Mouse (Mus musculus) gastrocnemius, adult 2 months (tissue): ENCODE measurements at regions not wholly inside any gene's neighbourhood (a gene's known extent, or its start where the extent isn't known, plus 50 kb on each side); places are given as distances from the start of the nearest gene placed in this dataset.

ENCODE experiments used
- DNase-seq: peaks from one replicate; pipeline ENCODE4 v3.0.0; 2022
- H3K27ac ChIP-seq: fragments of 200-600 bp; 2 replicates; pipeline ENCODE4 v1.8.1; 2022; ENCODE audit warnings: mild to moderate bottlenecking
- H3K4me3 ChIP-seq: fragments of 200-600 bp; 2 replicates; pipeline ENCODE4 v1.8.1; 2022; ENCODE audit warnings: mild to moderate bottlenecking, moderate library complexity
- CTCF ChIP-seq: fragments of 200-600 bp; IDR thresholded peaks from 2 replicates; pipeline ENCODE4 v1.8.1; 2022; ENCODE audit warnings: antibody characterized with exemption, mild to moderate bottlenecking, moderate library complexity
- intact Hi-C: fragments of 180-260 bp; cut with DNase I; formaldehyde crosslinking; loops from one replicate; pipeline ENCODE4 v1.15.1; 2025

DNA sequence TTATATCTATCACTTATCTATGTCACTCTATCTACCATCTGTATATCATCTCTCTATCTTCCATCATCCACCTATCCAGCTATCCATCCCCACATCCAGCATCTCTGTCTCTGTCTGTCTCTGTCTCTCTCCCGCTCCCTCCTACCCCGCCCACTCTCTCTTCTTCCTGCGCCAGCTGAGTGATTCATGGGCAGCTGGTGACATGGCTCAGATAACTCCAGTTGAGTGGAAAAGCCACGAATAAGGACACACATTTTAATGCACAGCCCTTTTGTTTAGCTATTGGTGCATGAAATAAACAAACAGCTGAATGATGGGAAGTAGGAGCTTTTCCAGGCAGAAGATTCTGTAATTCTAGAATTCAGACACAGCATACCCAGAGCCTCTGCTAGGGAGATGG, 446.3 kb downstream of the Glrx3 start:
- DNase-seq = no peak
- H3K4me3 ChIP-seq = no peak overlapping the region
- no peak for TF ChIP-seq CTCF
- H3K27ac ChIP-seq = no peak overlapping the region
- intact Hi-C loops = no loop called here

DNA sequence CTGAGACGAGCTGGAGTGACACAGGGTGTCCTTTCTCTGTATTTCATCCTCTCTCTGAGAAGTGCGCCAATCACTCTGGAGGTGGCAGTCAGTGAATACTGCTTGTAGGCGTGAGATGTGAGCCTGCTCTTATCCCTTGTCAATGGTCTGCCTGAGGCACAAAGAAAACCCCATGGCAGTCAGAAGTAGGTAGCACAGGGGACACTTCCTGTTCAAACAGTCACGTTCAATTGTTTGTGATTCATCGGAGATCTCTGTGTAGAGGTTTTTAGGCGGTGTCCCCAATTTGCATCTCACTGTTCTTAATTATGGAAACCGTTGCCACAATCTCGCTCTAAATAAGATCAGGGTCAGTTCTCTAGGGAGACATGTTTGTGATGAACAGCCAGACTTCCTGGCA, 447.7 kb downstream of the Glrx3 start:
- DNase-seq = no peak
- no peak for TF ChIP-seq CTCF
- intact Hi-C loops = no loop called here
- no peak overlapping the region for H3K4me3 ChIP-seq
- H3K27ac ChIP-seq = no peak overlapping the region

DNA sequence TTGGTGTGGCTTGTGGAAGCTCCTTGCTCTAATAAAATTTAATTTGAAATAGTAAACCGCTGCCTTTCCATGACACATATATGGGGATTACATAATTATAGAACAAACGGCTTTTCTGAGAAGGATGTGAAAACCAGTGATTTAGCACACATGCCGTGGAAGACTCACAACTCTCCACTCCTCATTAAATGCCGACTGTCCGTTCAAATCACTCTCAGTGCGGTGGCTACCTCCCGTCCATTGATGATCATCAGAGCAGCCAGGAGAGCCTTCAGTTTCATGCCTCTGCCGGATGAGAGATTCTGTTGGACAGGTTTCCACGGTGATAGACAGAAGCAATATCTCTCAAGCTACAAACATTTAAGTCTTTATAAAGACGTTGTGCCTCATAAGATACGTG, 451.3 kb downstream of the Glrx3 start:
- Histone ChIP-seq H3K4me3 (no peak overlapping the region), H3K27ac (no peak overlapping the region)
- intact Hi-C loops = no loop called here
- no peak for DNase-seq
- TF ChIP-seq CTCF = no peak

DNA sequence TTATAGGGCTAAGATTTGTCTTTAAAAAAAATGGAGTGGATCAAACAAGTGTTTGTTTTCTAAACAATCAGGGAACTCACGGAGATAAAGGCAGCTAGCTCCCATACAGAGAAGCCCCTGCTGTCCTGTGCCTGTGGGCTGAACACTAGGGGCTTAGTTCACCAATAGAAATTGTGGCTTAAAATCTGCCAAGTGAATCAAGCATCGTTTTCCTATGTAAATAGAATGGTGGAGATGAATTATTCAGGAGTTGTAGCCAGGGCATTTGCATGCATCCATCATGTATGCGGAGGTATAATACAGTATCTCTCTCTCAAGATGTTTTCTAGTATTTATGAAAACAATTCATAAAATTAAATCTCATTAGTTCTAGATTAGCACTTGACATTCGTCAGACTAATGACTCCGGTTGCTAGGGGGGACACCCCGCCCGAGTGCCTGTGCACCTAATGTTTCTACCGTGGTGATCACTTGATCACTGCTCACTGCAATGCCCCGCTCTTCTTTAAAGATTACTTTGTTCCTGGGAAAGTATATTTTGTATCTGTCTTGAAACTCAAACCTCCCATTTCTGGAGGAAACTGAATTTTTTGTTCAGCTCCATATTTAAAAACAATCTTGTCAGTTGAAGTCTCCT, 469.1 kb downstream of the Glrx3 start:
- TF ChIP-seq CTCF = no peak
- intact Hi-C loops = no loop called here
- Histone ChIP-seq H3K4me3 (no peak overlapping the region), H3K27ac (no peak overlapping the region)
- DNase-seq = no peak

DNA sequence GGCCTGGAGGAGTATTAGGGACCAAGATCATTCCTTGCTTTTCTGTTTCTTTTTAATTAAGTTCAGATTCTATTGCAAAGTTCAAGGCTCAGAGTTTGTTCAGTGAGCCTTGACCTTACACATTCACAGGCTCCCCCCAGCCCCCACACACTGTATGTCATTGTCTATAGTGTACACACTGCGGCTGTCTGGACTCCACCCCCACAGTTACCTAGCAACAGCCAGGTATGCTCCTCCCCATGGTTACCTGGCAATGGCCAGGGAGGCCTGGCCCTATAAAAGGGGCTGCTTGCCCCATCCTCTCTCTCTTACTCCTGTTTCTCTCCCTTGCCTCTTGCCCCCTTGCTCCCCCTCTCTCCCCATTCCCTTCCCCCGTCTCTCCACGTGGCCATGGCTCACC, 472.0 kb downstream of the Glrx3 start:
- no peak overlapping the region for H3K4me3 ChIP-seq
- no peak for TF ChIP-seq CTCF
- no peak overlapping the region for H3K27ac ChIP-seq
- DNase-seq = no peak
- intact Hi-C loops = no loop called here

DNA sequence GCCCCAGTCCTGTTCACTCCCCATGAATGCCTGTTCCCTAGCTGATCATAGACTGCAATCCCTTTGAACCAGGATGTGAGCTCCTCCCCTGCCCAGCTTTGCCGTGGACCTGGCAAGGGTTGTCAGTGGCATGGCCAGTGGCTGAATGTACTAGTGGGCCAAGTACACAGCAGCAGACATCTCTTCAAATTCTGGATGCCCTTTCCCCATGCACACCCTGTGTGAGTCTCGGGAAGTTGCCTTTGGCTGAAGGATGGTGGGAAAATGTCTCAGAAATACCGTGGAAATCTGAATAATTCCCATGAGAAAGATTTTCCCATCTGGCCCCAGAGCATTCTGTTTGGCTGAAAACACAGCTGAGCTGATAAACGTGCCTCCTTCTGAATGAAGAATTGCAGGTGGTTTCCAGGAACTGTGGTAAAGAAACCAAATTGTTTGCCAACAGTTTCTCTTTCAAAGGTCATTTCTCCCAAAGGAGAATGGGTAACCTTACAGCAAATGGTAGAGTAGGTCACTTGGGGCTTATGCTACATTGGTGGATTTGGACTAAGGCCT, 476.2 kb downstream of the Glrx3 start:
- no peak overlapping the region for H3K4me3 ChIP-seq
- intact Hi-C loops = no loop called here
- no peak for TF ChIP-seq CTCF
- no peak for DNase-seq
- H3K27ac ChIP-seq = no peak overlapping the region

DNA sequence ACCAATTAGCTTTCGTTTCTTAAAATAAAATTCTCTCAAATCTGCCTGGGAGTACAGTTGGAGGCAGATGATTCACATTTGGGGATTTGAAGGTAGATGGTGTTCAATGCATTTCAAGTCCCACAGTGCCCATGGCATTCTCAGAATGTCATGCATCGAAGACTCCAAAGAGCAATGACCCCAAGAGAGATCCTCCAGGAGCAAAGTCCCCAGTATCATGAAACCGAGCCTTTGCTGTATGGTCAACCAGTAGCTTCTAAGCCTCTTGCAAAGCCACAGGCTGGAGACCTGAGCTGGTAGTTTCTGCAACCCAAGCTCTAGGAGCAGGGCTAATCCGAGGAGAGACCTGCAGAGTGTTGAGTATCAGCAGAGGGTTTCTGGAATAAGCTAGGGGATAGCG, 477.1 kb downstream of the Glrx3 start:
- no peak for TF ChIP-seq CTCF
- DNase-seq = no peak
- H3K4me3 ChIP-seq = no peak overlapping the region
- intact Hi-C loops = no loop called here
- no peak overlapping the region for H3K27ac ChIP-seq

DNA sequence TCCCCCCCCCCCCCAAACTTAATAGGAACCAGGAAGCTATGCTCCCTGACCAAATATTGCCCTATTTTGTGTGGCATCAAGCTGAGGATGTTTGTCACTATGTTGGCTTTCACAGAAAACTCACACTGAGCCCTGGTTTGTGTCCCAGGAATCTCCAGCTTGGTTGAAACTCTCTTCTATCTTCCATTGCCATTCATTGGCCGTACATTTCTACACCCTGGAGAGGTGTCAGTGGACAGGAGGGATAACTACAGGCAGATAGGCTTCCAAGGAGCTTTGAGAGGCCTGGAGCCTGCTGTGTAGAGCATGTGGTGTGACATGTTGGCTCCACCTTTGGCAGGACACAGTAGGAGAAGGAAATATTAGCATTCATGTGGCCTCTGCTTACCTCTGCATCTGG, 478.9 kb downstream of the Glrx3 start:
- intact Hi-C loops = no loop called here
- Histone ChIP-seq H3K4me3 (no peak overlapping the region), H3K27ac (no peak overlapping the region)
- no peak for DNase-seq
- no peak for TF ChIP-seq CTCF

DNA sequence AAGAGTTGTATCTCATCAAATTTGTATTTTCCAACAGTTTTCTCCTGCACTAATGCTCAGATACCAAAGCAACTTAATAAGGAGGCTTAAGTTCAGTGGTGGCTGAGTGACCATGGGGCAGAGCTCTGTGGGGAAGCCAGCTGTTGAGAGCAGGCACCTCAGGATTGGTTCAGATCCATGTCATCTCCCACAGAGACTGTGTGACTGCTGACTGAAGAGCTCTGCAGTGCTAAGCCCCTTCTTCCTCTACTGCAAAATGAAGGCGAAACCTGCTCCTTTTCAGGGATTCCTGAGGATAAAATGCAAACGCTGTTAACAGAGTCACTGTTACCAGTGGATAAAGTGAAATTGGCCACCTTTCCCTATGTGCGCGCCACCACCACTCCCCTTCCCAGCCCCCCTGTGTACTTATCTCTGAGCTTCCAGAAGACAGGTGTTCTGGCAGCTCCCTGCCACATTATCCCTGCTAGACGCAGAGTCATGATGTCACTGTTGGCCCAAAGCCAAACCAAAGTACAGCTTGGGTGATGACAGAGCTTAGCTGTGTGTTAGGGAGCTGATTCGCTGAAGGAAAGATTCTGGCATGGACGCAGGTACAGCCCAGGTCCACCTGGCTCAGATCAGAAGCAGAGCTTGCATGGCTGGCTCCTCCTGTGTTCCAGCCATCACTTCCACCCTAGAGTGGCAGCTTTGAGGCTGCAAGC, 472.9 kb downstream of the Tcerg1l start:
- Histone ChIP-seq H3K27ac (no peak overlapping the region), H3K4me3 (no peak overlapping the region)
- DNase-seq = peak; percentile 33
- no peak for TF ChIP-seq CTCF
- intact Hi-C loops = no loop called here

DNA sequence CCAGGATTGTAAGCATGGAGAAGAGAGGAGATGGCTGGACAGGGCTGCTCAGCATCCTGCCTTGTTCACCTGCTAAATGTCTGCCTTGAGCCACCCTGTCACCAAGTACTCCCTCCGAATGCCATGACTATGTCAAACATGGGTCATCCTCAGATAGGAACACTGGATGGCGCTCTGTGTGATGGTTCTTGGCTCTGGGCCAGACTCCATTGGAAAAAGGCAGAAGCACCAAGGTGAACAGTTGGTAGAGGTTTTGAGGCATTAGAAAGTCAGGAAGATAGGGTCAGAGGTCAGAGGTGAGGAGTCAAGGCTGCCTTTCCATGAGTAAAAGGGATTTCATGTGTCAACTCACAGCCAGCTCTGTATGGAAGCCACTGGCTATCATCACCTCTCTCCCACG, 471.9 kb downstream of the Tcerg1l start:
- Histone ChIP-seq H3K4me3 (no peak overlapping the region), H3K27ac (no peak overlapping the region)
- no peak for DNase-seq
- intact Hi-C loops = no loop called here
- TF ChIP-seq CTCF = no peak

DNA sequence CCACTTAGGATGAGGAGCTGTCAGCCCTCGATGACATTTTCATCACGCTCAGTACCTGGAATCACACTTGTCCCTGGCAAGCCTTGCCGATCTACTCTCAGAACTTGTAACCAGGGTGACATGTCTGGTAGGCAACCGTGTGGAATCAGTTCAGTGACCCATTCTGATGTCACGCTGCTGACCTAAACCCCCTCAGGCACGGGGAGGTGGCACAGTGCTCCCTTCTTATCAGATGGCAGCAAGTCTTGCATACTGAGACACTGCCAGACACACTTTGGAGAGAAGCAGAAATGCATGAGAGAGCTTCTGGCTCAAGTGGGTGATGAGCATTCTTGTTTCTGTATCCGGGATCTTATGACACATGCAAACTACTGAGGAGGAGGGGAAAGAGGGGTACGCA, 470.2 kb downstream of the Tcerg1l start:
- TF ChIP-seq CTCF = no peak
- DNase-seq = no peak
- H3K27ac ChIP-seq = no peak overlapping the region
- intact Hi-C loops = no loop called here
- no peak overlapping the region for H3K4me3 ChIP-seq

DNA sequence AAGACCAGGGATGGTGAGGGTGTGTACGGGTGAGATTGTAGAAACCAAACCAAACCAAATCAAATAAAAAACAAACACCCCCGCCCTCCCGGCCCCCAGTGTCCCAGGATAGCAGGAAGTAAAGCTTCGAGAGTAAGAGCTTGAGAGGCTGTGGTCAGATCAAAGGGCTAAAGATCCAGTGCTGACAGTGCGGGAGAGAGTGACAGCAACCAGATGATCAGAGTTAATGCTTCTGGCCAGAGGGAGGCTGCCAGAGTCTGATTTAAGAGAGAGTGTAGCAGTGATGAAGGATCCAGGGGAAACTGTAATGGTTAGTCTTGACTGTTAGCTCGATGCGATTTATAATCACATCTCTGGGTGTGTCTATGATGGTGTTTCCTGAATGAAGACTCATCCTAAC, 467.3 kb downstream of the Tcerg1l start:
- TF ChIP-seq CTCF = no peak
- DNase-seq = no peak
- intact Hi-C loops = no loop called here
- H3K4me3 ChIP-seq = no peak overlapping the region
- H3K27ac ChIP-seq = no peak overlapping the region

DNA sequence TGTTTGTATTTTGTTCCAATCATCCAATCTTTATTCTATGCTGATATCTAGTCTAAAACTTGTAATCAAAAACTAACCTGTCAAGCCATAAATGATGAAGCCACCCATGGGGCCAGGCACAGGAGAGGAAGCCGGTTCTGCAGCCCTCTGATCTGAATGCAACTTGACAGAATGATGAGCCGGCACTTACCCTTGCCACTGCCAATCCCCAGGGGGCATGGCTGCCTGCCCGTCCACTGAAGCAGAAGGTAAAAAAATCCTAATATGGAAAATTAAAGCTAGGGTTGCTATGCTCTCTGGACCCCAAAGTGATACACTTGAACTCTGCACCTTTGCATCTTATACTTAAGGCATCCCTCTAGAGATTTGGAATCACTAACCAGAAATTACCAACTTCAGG, 461.6 kb downstream of the Tcerg1l start:
- DNase-seq = no peak
- Histone ChIP-seq H3K27ac (no peak overlapping the region), H3K4me3 (no peak overlapping the region)
- intact Hi-C loops = no loop called here
- no peak for TF ChIP-seq CTCF

DNA sequence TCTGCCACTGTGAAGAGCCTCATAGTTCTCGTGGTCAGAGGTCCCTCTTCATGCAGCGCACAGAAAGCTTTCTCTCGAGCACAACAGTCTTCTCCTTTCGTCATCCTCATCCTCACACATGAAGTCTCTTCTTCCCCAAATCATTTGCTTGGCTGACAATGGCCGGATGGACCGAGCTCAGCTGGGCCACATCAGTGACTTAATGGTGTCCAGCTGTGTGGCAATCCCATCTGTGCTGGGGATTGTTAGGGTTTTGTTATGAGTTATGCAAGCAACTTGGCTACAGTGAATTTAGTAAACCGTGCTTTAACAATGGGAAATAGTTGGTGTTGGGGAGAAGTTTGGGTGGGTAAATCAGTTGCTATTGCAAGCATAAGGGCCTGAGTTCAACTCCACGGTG, 458.4 kb downstream of the Tcerg1l start:
- intact Hi-C loops = no loop called here
- no peak overlapping the region for H3K4me3 ChIP-seq
- DNase-seq = peak; percentile 32
- no peak for TF ChIP-seq CTCF
- H3K27ac ChIP-seq = no peak overlapping the region
